Mouse (Mus musculus) stomach, postnatal 0 days (tissue): ENCODE data around the gene Atp6v1b1. TPM values are rescaled to one million over a fixed set of nuclear protein-coding genes. Genes with fewer than 3 reads are reported as not detected.
A peak's percentile ranks its signal among the peaks of the same experiment; 100 is the strongest.

Experiments used
- ATAC-seq: fragments of 200-750 bp; cut with Nextera tagmentation; 2 replicates; pipeline ENCODE4 v1.8.0; 2017; ENCODE audit not compliant: low FRiP score, low TSS enrichment
- DNase-seq: peaks from one replicate; pipeline ENCODE4 v3.0.0-alpha.2; 2016; ENCODE audit warnings: low spot score
- H3K27ac ChIP-seq: fragments of 300-500 bp; sonication (generic); replicated peaks from 2 replicates; pipeline ENCODE4 v1.5.1; 2014; ENCODE audit warnings: mild to moderate bottlenecking, control low read depth
- H3K27me3 ChIP-seq: fragments of 300-500 bp; sonication (generic); 2 replicates; pipeline ENCODE4 v1.6.1; 2014; ENCODE audit warnings: low read length; ENCODE audit not compliant: control insufficient read depth, insufficient read depth
- H3K36me3 ChIP-seq: fragments of 300-500 bp; sonication (generic); 2 replicates; pipeline ENCODE4 v1.6.1; 2014; ENCODE audit warnings: low read length, mixed read lengths; ENCODE audit not compliant: control insufficient read depth, insufficient read depth
- H3K4me1 ChIP-seq: fragments of 300-500 bp; sonication (generic); replicated peaks from 2 replicates; pipeline ENCODE4 v1.6.1; 2014; ENCODE audit warnings: antibody characterized with exemption; ENCODE audit not compliant: control insufficient read depth, insufficient read depth
- H3K4me2 ChIP-seq: fragments of 300-500 bp; sonication (generic); replicated peaks from 2 replicates; pipeline ENCODE4 v1.6.1; 2014; ENCODE audit warnings: low read depth, mild to moderate bottlenecking, control low read depth, moderate library complexity
- H3K4me3 ChIP-seq: fragments of 300-500 bp; sonication (generic); 2 replicates; pipeline ENCODE4 v1.5.1; 2014; ENCODE audit warnings: low read depth, low read length, control low read depth
- H3K9ac ChIP-seq: fragments of 300-500 bp; sonication (generic); 2 replicates; pipeline ENCODE4 v1.6.1; 2014; ENCODE audit warnings: mild to moderate bottlenecking, low read length, control low read depth, mixed read lengths
- H3K9me3 ChIP-seq: fragments of 300-500 bp; sonication (generic); 2 replicates; pipeline ENCODE4 v1.6.1; 2016; ENCODE audit warnings: low read length; ENCODE audit not compliant: control insufficient read depth
- CTCF ChIP-seq: IDR thresholded peaks from 2 replicates; pipeline ENCODE4 v1.5.1; 2016; ENCODE audit warnings: antibody characterized with exemption, low read depth, mild to moderate bottlenecking, moderate library complexity
- EP300 ChIP-seq: optimal IDR thresholded peaks from 2 replicates; pipeline ENCODE3; 2016; ENCODE audit warnings: antibody characterized with exemption
- WGBS: fragments of 180-500 bp; shearing (Covaris S2); extraction: QIAGEN DNeasy Blood & Tissue Kit; methylation state at CpG from one replicate; pipeline ENCODE4 v1.1.7; 2014; 5-methylcytosine and 5-hydroxymethylcytosine counted together
- polyA plus RNA-seq: library from polyadenylated mRNA; unstranded; fragments of >200 nt; fragmentation: Nextera tagmentation; extraction: Ambion mirVana; gene quantifications from 2 replicates; pipeline ENCODE4 v1.2.1, GENCODE M21; 2015

Gene Atp6v1b1
- polyA plus RNA-seq, 1 experiment from 2014 or later = 0.30 TPM

GRCm38 (mm10) chr6:83707738-83708510 lies 34.9 kb upstream of the Atp6v1b1 start:
- ATAC-seq = no peak
- TF ChIP-seq CTCF (no peak), EP300 (no peak)
- WGBS = 8% methylated on average over 6 of the region's 6 CpGs
- DNase-seq = no peak
- no peak overlapping the region for H3K4me2 ChIP-seq
- no peaks in the 10 kb centered on the region for H3K4me1 ChIP-seq
- no peak overlapping the region for H3K9ac ChIP-seq
- no peaks in the 10 kb centered on the region for H3K9me3 ChIP-seq
- no peak overlapping the region for H3K4me3 ChIP-seq
- no peak overlapping the region for H3K27ac ChIP-seq
- peaks cover 48% of the 10 kb centered on the region for H3K27me3 ChIP-seq
- H3K36me3 ChIP-seq = no peaks in the 10 kb centered on the region

GRCm38 (mm10) chr6:83710361-83711066 lies 32.3 kb upstream of the Atp6v1b1 start:
- H3K27me3 ChIP-seq = peaks cover 55% of the 10 kb centered on the region
- peak overlapping the region; percentile 55 for H3K4me2 ChIP-seq
- DNase-seq (no peak), ATAC-seq (peak; percentile 43; the same call in 1 of the 2 replicates)
- H3K4me1 ChIP-seq = no peaks in the 10 kb centered on the region
- H3K36me3 ChIP-seq = no peaks in the 10 kb centered on the region
- WGBS = 1% methylated on average over 32 of the region's 32 CpGs
- TF ChIP-seq EP300 (no peak), CTCF (no peak)
- no peak overlapping the region for H3K27ac ChIP-seq
- no peak overlapping the region for H3K9ac ChIP-seq
- no peaks in the 10 kb centered on the region for H3K9me3 ChIP-seq
- H3K4me3 ChIP-seq = peak overlapping the region; percentile 35

DNA sequence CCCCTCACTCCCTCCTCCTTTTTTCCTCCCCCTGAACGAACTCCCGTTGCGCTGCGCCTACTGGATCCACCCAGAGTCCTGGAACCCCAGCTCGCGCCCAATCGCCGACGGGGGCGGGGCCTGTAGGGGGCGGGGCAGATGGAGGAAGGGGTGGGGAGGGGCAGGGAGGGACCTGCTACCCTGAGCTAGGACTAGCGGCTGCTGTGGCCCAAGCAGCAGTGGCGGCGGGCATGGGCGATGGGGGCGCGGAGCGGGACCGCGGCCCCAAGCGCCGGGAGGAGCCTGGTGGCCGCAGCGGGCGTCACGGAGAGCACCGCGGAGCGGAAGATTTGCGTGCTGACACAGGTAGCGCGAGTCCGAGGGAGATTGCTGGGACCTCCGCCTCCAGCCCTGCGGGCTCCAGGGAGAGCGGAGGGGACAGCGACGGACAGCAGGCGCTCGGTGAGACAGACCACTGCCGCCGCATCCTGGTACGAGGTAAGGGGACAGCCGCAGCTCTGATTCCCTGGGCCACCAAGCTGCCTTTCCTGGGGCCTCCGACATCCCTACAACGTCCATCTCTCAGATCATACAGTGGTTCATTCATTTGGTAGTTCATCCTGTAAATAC lies 31.6 kb upstream of the Atp6v1b1 start, which contains the start of gene Vax2:
Gene Vax2 (plus strand): TSS at position 198 of the 609 bp plus-strand sequence.
- H3K27me3 ChIP-seq = peaks cover 58% of the 10 kb centered on the region
- no peak for TF ChIP-seq EP300
- TF ChIP-seq CTCF = no peak
- no peak within 1 kb of the TSS for H3K27ac ChIP-seq
- no peaks in the 10 kb centered on the region for H3K4me1 ChIP-seq
- ATAC-seq = peak; percentile 74
- peak within 1 kb of the TSS; percentile 35 for H3K4me3 ChIP-seq
- no peak within 1 kb of the TSS for H3K9ac ChIP-seq
- H3K4me2 ChIP-seq = peak within 1 kb of the TSS; percentile 55
- H3K9me3 ChIP-seq = no peaks in the 10 kb centered on the region
- peak; percentile 79 for DNase-seq
- 1% methylated on average over 46 of the region's 46 CpGs for WGBS
- no peaks in the 10 kb centered on the region for H3K36me3 ChIP-seq

DNA sequence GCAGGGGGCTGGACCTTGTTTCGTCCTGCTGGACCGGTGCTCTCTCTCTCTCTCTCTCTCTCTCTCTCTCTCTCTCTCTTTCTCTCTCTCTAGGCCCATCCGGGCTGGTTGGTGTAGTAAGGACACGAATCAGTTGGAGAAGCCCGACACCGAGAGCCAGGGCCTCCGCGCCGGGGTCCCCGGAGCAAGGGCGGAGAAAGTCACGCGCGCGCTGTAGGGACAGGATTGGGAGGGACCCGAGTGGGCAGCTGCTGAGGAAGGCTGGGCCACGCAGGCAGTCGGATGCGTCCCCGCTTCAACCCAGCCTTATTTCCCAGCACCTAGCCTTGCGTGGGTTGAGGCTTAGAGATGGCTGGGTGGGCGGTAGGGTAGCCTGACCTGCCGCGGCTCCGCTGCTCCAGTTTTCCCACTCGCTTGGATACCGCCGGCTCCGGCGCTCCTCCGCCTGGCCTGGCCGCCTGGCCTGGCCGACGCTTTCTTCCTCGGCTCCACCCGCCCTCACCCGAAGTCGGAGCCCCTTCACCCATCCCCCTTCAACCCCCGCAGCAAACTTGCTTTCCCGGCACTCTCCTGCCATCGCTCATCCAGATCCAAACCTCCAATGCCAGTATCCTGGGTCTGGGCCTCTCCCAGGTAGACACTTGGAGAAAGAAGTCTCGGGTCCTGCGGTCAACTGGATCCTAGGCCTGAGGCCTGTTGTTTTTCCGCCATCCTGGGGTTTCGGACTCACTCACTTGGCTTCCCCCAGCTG lies 30.9 kb upstream of the Atp6v1b1 start:
- Histone ChIP-seq H3K4me3 (peak overlapping the region; percentile 35), H3K27ac (no peak overlapping the region), H3K9ac (no peak overlapping the region), H3K9me3 (no peaks in the 10 kb centered on the region), H3K36me3 (no peaks in the 10 kb centered on the region), H3K4me2 (no peak overlapping the region), H3K4me1 (no peaks in the 10 kb centered on the region), H3K27me3 (peaks cover 56% of the 10 kb centered on the region)
- no peak for DNase-seq
- 4% methylated on average over 45 of the region's 45 CpGs for WGBS
- no peak for TF ChIP-seq EP300
- TF ChIP-seq CTCF = no peak
- 0 out of 2 replicates have a peak, but pooled peaks have one; percentile 35 for ATAC-seq

DNA sequence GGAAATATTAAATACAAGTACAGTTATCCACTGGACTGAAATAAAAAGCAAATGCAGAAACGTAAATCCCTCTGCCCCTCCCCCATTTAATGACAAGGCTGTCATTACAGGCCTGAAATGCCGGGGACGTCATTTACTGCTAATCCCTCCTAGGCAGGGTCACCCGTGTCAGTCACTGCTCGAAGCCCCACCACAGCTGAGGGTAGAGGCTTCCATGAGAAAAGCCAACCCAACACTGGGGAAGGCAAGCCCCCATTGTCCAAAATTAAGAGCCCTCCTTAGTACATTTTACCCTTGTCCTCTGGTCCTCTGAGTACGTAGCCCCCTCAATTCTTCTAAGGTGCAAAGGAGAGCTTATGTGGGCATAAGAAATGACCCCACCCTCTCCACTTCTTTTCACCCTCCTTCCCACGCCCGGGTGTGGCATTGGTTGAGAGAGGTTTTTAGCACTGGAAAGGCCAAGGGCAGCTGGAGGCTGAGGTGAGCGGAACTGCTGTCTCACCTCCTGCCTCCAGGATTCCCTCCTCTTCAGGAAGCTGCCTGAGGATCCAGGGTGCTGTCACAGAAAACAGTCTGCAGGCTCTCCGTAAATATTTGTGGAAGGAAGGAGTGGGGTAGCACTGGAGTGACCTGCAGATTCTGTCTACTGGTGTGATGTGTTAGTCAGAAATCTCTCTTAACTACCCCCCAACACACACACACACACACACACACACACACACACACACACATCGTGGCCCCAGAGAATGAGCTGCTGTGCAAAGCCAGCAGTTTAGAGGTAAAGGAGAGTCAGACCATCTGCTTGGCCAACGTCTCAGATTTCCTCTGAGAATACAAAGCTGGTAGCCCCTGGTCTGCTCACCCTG lies 29.3 kb upstream of the Atp6v1b1 start:
- ATAC-seq (no peak), DNase-seq (no peak)
- no peak overlapping the region for H3K4me2 ChIP-seq
- no peaks in the 10 kb centered on the region for H3K36me3 ChIP-seq
- no peak overlapping the region for H3K4me3 ChIP-seq
- 7% methylated on average over 12 of the region's 12 CpGs for WGBS
- no peak overlapping the region for H3K9ac ChIP-seq
- H3K27ac ChIP-seq = no peak overlapping the region
- peaks cover 46% of the 10 kb centered on the region for H3K27me3 ChIP-seq
- no peaks in the 10 kb centered on the region for H3K4me1 ChIP-seq
- TF ChIP-seq EP300 = no peak
- TF ChIP-seq CTCF = no peak
- H3K9me3 ChIP-seq = no peaks in the 10 kb centered on the region
